Mouse (Mus musculus) E14TG2a.4 (cell line): ENCODE data around the gene Ppcdc.
"Not testable (repeated sequence)": the region's sequence is repeated elsewhere in the genome, so short reads cannot be mapped to it uniquely, and the experiment has no call there.

Experiments
- H3K27me3 ChIP-seq: 2 replicates; pipeline ENCODE4 v1.6.1; 2014; ENCODE audit warnings: low read length, control low read depth; ENCODE audit not compliant: insufficient read depth
- H3K36me3 ChIP-seq: 2 replicates; pipeline ENCODE4 v1.6.1; 2014; ENCODE audit warnings: low read length, control low read depth; ENCODE audit not compliant: insufficient read depth
- H3K4me1 ChIP-seq: replicated peaks from 2 replicates; pipeline ENCODE4 v1.6.1; 2014; ENCODE audit warnings: low read depth, low read length, control low read depth
- H3K4me3 ChIP-seq: replicated peaks from 2 replicates; pipeline ENCODE4 v1.5.1; 2014; ENCODE audit warnings: mild to moderate bottlenecking, low read length
- H3K9me3 ChIP-seq: 2 replicates; pipeline ENCODE4 v1.6.1; 2014; ENCODE audit warnings: low read length, control low read depth
- CTCF ChIP-seq: conservative IDR thresholded peaks from 2 replicates; pipeline ENCODE4 v1.5.1; 2014; ENCODE audit warnings: low read length
- NANOG ChIP-seq: IDR thresholded peaks from 2 replicates; pipeline ENCODE4 v1.6.1; 2014; ENCODE audit warnings: borderline replicate concordance, low read length, mixed read lengths
- POU5F1 ChIP-seq: IDR thresholded peaks from 2 replicates; pipeline ENCODE4 v1.6.1; 2014; ENCODE audit warnings: low read length, borderline replicate concordance

Gene Ppcdc

DNA sequence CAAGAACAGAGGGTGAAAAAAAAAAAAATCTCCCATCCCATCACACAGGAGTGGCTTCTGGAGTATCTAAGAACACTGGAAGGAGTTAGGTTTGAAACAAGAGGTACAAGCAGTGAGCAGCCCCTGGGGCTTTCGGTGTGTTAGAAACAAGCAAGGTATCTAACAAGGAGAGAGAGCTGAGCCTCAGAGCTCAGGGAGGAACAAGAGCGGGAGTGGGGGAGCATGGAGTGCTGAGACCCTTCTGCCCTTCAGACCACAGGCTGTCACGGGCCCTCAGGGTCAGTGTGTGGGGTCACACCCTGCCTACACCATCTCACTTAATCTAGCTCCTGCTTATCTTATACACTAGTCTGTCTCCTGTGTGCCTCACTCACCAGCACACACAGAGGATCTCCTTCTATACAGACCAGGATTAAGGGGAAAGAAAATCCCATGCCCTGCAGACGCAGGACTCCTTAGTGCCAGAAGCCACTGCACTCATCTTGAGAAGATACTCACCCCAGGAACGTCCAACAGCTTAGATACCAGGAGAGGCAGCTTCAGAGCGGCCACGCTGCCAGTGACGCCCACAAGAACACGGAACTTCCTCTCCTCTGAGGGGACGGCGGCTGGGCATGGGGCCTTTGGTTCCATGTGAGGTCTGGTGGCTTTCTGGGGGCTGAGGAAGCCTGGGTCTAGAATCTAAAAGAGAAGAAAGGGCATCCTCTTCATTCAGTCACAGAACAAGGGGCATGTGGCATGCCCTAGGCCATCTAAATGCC, 5.3 kb downstream of the Ppcdc start:
- H3K4me3 ChIP-seq: no peak overlapping the region
- H3K36me3 ChIP-seq: peaks cover 76% of the 10 kb centered on the region
- TF ChIP-seq NANOG: no peak
- no peak for TF ChIP-seq POU5F1

DNA sequence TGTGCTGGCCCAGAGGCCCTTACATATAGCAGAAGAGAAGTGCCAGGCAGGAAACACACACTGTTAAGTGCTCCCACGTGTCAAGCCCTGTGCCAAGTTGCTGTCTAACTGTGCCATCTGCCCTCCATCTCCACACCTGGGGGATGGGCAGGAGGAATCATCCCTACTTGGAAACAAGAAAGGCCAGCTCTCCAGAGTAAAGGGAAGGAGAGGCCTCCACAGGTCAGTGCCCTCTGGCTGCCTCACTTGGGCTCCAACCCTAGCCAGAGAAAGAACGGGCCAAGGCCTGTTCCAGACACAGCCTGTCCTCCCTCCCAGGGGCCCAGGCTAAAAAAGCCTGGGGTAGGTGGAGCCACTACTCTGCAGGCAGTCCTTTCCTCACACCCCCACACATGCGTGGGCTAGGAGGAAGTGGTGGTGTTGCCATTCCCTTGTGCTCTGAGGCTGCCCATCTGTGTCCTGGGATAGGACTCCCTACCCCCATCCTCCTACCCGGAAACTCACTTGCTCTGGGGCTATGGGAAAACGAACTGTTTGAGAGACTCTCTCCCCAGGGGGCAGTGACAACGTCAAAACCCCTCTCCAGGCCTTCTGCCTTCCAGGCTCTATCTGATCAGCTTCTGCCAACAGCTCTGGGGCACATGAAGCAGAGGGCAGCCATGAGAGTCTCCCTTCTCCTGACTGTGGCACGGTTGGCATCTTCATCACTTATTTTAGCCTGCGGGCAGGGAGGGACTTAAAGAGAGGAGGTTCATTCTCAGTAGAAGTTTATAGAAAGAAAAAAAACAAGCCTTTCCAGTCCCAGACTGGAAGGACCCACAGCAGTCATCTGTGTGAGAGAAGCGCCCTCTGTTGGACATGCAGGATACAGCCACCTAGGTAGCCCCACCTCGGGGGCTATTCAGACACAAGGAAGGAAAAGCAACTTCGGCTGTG, 6.6 kb downstream of the Ppcdc start:
- Histone ChIP-seq H3K36me3 (peaks cover 88% of the 10 kb centered on the region), H3K27me3 (no peaks in the 10 kb centered on the region), H3K4me1 (peaks cover 98% of the 10 kb centered on the region), H3K4me3 (no peak overlapping the region), H3K9me3 (no peaks in the 10 kb centered on the region)
- TF ChIP-seq NANOG (no peak), CTCF (peak; percentile 83), POU5F1 (no peak)

More for the DNA sequence above, 5.3 kb downstream of the Ppcdc start:
- Histone ChIP-seq H3K27me3 (no peaks in the 10 kb centered on the region), H3K4me1 (peaks cover 96% of the 10 kb centered on the region), H3K9me3 (no peaks in the 10 kb centered on the region)

GRCm38 (mm10) chr9:57432480-57432879, 7.4 kb downstream of the Ppcdc start:
- no peak overlapping the region for H3K4me3 ChIP-seq
- TF ChIP-seq POU5F1 (no peak), CTCF (no peak), NANOG (no peak)
- H3K4me1 ChIP-seq: peaks cover 98% of the 10 kb centered on the region
- no peaks in the 10 kb centered on the region for H3K27me3 ChIP-seq
- H3K9me3 ChIP-seq: no peaks in the 10 kb centered on the region
- peaks cover 81% of the 10 kb centered on the region for H3K36me3 ChIP-seq

- no peaks in the 10 kb centered on the region for H3K9me3 ChIP-seq
- TF ChIP-seq NANOG (no peak), POU5F1 (0 out of 2 replicates have a peak, but pooled peaks have one; percentile 0), CTCF (no peak)
These were observed 8.7 kb downstream of the Ppcdc start for GRCm38 (mm10) chr9:57431202-57431601.

DNA sequence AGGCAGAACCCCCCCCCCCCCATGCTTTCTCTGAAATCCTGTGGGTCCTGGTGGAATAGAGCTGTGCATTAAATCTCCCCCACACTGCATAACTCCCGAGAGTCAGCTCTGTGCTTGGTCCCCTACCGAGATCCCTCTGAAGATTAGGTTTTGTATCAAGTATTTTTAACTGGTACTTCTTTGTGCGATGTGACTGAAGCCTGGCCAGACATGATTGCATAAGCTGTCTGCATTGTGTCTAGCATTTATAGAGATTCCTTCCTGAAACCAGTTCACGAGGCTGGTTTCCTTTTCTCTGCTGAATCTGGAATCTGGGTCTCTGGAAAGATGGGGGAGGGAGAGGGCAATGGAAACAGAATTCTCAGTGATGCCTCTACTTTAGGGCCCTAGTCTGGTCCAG, 11.5 kb downstream of the Ppcdc start:
- no peak overlapping the region for H3K4me3 ChIP-seq
- no peak for TF ChIP-seq POU5F1
- no peak for TF ChIP-seq CTCF
- TF ChIP-seq NANOG: no peak
- H3K27me3 ChIP-seq: no peaks in the 10 kb centered on the region
- peaks cover 78% of the 10 kb centered on the region for H3K4me1 ChIP-seq
- peaks cover 66% of the 10 kb centered on the region for H3K36me3 ChIP-seq
- no peaks in the 10 kb centered on the region for H3K9me3 ChIP-seq

More at GRCm38 (mm10) chr9:57431202-57431601, 8.7 kb downstream of the Ppcdc start:
- peaks cover 75% of the 10 kb centered on the region for H3K36me3 ChIP-seq
- H3K4me3 ChIP-seq: peak overlapping the region; percentile 14; the same call in 1 of the 2 replicates
- peaks cover 97% of the 10 kb centered on the region for H3K4me1 ChIP-seq
- H3K27me3 ChIP-seq: no peaks in the 10 kb centered on the region

GRCm38 (mm10) chr9:57427937-57428336, 12.0 kb downstream of the Ppcdc start:
- H3K27me3 ChIP-seq: no peaks in the 10 kb centered on the region

GRCm38 (mm10) chr9:57427123-57427522, 12.8 kb downstream of the Ppcdc start:
- not testable (repeated sequence) for H3K27me3 ChIP-seq, H3K9me3 ChIP-seq, H3K4me3 ChIP-seq
- Histone ChIP-seq H3K4me1 (peaks cover 65% of the 10 kb centered on the region), H3K36me3 (peaks cover 64% of the 10 kb centered on the region)

More at GRCm38 (mm10) chr9:57427937-57428336, 12.0 kb downstream of the Ppcdc start:
- Histone ChIP-seq H3K4me3 (no peak overlapping the region; the same call in 1 of the 2 replicates), H3K36me3 (peaks cover 66% of the 10 kb centered on the region), H3K9me3 (no peaks in the 10 kb centered on the region), H3K4me1 (peaks cover 73% of the 10 kb centered on the region)
- TF ChIP-seq CTCF (no peak), POU5F1 (no peak), NANOG (no peak)

- Histone ChIP-seq H3K36me3 (peaks cover 66% of the 10 kb centered on the region), H3K4me3 (no peak overlapping the region), H3K9me3 (no peaks in the 10 kb centered on the region), H3K27me3 (no peaks in the 10 kb centered on the region), H3K4me1 (peaks cover 61% of the 10 kb centered on the region)
- TF ChIP-seq CTCF (no peak), POU5F1 (no peak), NANOG (no peak)
These were observed 14.8 kb downstream of the Ppcdc start for GRCm38 (mm10) chr9:57425116-57425515.

GRCm38 (mm10) chr9:57424066-57424465, 15.9 kb downstream of the Ppcdc start:
- Histone ChIP-seq H3K4me3 (no peak overlapping the region), H3K36me3 (peaks cover 64% of the 10 kb centered on the region), H3K27me3 (no peaks in the 10 kb centered on the region), H3K4me1 (peaks cover 52% of the 10 kb centered on the region), H3K9me3 (no peaks in the 10 kb centered on the region)
- TF ChIP-seq NANOG: no peak
- TF ChIP-seq CTCF: no peak
- no peak for TF ChIP-seq POU5F1
